Mouse (Mus musculus): ENCODE data around the gene Ptger4.

Gene Ptger4

DNA sequence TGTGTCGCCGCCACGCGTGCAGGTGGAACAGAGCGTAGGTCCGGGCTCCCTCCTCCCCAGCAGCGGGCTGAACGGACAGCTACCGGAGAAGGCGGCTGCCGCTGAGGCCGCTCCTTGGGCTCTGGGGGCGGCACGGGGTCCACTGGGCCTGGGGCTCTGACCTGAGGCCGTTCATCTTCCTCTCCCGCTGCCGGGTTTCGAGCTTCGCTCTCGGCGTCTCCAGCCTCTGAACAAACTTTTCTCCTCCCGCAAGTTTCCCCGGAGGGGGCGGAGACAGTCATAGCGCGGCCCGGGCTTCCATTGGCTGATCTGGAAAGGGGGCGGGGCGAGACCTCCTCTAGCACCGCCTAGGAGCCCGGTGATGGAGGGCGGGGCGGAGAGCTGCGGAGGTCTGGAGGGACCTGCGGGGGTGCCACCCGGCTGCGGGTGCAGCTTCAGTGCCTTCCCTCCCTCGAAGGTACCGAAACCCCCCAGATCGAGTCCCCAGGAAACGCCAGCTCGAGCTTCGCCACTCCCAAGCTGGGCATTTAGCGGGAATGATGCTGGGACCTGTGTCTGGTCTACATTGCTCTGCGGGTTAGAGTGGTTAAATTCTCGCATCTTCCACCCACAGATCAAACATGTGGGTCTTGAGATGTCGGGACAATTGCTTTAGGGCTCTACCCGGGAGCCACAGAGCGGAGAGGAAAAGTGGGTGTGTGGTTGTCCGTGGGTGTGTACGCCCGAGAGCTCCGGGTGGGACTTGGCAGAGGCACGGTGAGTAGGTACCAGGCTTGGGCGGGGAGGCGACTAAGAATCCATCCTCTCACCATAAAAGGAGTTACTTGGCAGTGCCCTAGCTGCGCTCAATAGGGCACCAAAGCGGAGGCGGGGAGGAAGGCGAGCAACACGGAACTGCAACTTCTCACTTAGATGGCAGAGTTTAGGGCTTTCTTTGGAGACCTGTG is at the start of gene Ptger4:
TSS of gene Ptger4 (minus strand) at position 229 of the 947 bp plus-strand sequence.
- DNase-seq (ENCODE audit: low read depth, low spot score): no peak

- DNase-seq (ENCODE audit: low read depth, low spot score): no peak
Measured at GRCm38 (mm10) chr15:5288412-5288811, 44.4 kb upstream of the Ptger4 start.

- DNase-seq (ENCODE audit: low read depth, low spot score): no peak
Measured at GRCm38 (mm10) chr15:5287072-5287471, 43.1 kb upstream of the Ptger4 start.

- DNase-seq (ENCODE audit: low read depth, low spot score): no peak
Measured at GRCm38 (mm10) chr15:5281316-5281715, 37.3 kb upstream of the Ptger4 start.

DNA sequence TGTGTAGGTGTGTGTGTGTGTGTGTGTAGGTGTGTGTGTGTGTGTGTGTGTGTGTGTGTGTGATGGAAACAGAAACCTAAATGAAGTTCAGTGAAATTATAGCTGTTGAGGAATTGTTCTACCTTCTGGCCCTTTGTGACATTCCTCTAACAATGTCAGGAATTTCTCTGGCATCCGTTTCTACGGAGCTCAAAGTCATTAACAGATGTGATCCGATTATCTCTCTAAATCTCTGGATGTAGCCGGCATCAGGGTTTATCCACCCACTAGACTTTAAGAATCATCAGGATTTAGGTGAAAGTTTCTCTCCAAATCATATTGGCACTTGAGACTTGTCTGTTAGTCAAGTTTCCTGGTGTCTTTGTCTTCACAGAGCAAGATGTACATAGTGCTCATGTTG is 35.8 kb upstream of the Ptger4 start:
- DNase-seq (ENCODE audit: low read depth, low spot score): no peak

- no peak for DNase-seq (ENCODE audit: low read depth, low spot score)
Measured at GRCm38 (mm10) chr15:5278525-5278924, 34.5 kb upstream of the Ptger4 start.

DNA sequence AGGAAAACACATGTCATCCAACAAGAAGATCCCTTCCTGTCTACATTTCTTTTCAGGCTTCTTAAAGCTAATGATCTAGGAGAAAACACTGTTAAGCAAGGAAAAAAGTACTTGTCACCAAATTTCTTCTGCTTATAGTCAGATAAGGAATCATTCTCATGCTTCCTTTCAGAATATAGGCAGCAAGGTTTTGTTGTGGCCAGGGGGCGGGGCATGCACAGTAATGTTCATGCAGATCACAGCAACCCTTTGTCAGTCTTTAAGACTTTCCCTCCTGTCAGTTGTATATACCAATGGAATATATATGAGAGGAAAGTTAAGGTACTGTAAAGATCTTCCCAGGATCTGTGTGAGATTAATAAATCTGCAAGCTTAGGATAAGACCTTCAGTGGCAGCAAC is 30.0 kb upstream of the Ptger4 start:
- no peak for DNase-seq (ENCODE audit: low read depth, low spot score)

GRCm38 (mm10) chr15:5266095-5266494 is 22.1 kb upstream of the Ptger4 start:
- DNase-seq (ENCODE audit: low read depth, low spot score): no peak

DNA sequence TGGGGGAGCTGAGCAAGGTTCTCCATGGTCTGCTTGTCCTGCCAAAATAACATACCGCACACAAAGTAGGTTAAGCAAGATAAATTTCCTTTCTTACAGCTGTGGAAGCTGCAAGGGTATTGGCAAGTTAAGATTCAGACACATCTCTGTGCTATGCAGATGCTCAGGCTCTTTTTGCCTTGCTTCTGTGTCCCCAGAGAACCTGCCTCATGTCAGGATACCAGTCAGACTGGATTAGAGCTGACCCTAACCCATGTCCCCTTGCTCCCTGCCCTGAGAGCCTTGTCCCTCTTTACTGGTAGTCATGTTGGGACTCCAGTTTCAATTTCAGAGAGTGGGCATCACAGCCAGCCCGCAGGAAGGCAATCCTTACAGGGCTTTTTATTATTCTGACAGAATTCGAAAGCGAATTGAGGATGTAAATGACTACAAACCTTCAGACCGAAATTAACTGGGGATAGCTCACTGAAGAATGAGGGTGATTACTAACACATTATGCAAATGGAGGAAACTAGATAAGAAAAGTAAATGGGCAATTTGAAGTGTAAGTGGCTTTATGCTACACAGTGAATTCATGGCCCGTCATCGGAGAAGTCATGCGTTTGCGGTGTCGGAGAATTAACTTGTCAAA is 19.0 kb upstream of the Ptger4 start:
- no peak for DNase-seq (ENCODE audit: low read depth, low spot score)

DNA sequence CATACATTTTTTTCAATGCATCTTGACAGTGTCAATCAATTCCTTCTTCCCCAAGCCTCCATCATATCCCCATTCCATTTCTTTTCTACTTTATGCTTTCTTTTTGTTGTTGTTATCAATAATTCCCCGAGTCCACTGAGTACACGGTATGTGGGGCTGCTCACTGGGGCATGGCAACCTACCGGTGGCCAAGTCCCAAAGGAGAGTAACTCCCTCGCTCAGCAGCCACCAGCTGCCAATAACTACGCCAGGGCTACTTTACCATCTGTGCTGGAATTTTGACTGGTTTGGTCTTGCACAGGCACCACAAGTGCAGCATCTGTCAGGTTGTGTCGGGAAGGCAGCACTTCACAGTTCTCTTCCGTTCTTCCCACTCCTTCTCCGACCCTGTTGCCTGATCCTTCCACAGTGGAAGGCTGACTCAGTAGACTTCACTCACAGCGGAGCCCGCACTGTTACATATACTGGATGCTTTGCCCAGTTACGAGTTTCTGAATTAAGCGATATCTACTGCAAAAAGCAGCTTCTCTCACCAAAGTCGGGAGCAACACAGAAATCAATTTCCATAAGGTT is 18.2 kb upstream of the Ptger4 start:
- no peak for DNase-seq (ENCODE audit: low read depth, low spot score)

- no peak for DNase-seq (ENCODE audit: low read depth, low spot score)
Measured at GRCm38 (mm10) chr15:5261004-5261403, 17.0 kb upstream of the Ptger4 start.

DNA sequence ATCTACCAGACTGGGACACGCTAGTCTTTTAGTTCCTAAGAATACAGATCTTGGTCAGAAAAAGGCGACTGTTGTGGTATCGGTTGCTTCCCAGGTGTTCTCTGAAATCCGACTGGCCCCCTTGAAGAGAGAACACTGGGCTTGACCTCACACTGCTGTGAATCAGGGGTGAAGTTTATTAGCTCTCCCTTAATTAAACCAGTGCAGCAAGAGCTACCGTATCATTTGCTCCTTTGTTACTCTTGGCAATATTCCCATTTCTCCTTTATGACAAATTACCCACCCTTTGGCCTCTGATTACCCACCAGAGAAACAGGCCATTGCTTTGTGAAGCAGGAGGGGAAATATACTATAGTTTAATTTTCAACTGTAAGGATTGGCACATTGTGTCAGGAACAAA is 16.2 kb upstream of the Ptger4 start:
- DNase-seq (ENCODE audit: low read depth, low spot score): no peak

DNA sequence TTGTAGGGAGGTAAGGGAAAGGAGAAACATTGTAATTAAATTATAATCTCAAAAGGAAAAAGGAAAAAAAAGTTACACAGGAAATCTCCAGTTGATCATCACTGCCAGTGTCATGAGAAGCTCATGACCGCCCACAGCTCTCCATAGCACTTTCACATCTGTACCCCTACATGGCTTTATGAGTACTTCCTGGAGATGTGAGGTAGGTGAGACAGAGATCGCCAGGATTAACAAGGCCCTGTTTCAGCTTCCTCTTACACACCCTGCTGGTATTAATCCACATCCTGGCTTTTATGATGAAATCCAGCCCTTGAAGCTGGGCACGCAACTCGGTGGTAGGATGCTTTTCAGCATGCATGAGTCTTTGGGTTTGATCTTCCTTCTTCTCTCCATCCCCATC is 6.2 kb upstream of the Ptger4 start:
- DNase-seq (ENCODE audit: low read depth, low spot score): no peak

GRCm38 (mm10) chr15:5243036-5243958 is 690 bp downstream of the Ptger4 start:
- no peak for DNase-seq (ENCODE audit: low read depth, low spot score)

DNA sequence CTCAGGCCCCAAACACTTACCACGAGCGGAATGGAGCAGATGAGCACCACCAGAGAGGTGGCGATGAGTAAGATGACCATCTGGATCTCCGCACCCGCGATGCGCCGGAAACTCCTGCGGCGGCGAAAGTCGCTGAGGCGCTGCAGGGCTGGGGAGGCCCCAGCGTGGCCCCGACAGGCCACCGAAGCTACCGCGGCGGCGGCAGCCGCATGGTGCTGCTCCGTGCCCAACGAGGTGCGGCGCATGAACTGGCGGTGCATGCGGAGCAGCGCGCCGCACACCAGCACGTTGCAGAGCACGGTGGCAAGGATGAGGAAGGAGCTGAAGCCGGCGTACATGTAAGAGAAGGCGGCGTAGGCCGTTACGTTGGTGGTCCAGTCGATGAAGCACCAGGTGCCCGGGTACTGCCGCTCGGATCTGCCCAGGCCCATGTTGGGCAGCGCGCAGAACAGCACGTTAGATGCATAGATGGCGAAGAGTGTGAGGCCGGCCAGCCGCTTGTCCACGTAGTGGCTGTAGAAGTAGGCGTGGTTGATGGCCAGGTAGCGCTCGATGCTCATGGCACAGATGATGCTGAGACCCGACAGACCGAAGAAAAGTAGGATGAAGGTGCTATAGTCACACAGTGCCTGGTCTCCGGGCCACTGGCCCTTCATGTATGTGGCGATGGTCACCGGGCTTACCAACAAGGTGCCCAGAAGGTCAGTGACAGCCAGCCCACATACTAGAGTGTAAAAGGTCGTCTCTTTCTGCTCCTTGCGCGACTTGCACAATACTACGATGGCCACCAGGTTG is 1.5 kb downstream of the Ptger4 start:
- DNase-seq (ENCODE audit: low read depth, low spot score): no peak

DNA sequence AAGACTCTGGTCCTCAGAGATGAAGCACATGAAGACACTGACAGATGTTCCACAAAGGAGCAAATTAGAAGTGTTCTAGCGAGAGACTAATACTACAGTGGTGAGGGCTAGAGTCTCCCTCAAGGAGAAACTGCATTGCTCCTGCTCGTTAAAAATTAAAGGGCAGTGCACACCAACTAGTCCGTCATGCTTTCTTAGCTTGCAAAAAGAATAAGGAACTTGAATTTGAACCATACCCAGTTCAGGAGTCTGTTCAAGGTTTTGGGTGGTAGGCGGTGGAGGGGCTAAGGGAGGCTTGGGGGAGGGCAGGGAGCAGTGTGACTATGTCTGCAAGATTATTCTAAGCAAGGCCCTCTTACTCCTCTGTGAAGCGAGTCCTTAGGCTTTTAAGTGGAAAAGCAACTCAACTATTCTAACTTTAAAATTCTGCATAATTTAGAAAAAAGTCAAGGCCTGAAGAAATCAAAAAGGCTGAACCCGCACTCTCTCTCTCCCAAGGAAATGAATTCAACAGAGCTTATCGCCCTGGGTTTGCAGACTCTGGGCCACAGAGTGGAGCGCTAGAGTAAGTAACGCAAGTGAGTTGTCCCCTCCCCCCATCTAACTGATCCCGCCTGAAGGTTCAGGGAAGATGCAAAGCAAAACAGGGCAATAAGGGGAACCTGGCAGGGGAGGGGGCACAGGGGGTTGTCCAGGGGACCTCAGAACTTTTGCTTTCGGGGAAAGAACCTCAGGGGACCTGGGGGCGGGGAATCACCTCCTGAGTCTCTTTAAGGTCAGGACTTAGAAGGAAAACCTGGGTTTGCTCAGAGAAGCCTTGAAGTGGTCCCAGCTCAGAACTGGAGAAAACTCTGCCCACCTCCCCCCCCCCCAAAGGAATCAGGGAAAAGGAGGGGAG is 2.4 kb downstream of the Ptger4 start:
- no peak for DNase-seq (ENCODE audit: low read depth, low spot score)

- DNase-seq (ENCODE audit: low read depth, low spot score): no peak
Measured at GRCm38 (mm10) chr15:5240360-5240759, 3.6 kb downstream of the Ptger4 start.

DNA sequence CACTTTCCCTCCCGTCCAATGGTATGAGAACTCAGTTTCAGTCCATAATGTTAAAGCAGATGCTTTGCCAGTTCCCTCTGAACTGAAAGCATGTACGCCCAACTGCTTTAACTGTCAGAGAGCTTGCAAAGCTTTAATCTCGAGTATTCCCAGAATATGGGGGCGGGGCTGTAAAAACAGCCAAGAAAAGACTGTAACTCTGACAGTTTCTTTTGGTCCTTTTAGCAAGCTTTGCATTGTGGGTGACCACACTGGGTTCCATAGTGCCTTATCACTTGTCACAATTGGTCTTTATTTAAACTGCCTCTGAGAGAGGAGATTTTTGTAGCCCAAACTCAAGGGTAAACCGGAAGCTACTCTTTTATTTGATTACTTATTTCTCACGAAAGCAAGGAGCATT is 4.1 kb downstream of the Ptger4 start:
- no peak for DNase-seq (ENCODE audit: low read depth, low spot score)

GRCm38 (mm10) chr15:5239361-5239760 is 4.6 kb downstream of the Ptger4 start:
- DNase-seq (ENCODE audit: low read depth, low spot score): no peak

- DNase-seq (ENCODE audit: low read depth, low spot score): no peak
Measured at GRCm38 (mm10) chr15:5238553-5238952, 5.4 kb downstream of the Ptger4 start.

Measured in retina, adult 2 months (tissue).